In the genomic region with DNA sequence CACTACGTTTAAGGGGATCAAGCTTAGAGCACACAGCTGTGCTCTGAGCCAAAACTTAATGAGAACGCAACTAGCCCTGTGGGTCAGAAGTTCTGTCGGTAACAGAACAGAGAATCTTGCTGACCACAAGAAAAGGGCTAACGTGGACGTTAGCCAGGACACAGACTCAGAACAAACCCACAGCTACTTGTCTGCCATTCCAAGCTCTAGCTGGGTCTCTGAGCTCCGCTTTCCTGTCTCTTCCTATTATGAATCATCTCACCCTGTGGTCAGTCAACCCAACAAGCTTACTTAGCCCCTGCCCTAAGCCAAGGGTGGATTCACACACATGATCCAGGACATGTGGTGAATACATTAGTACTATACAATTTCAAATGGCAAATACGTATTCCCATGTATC, we compare ENCODE assay signal across 23 mouse cellular contexts. TPM values are rescaled to one million over a fixed set of nuclear protein-coding genes. Genes with fewer than 3 reads are reported as not detected.
DNase-seq lines count a peak whose midpoint lies in the region; ATAC-seq and TF ChIP-seq lines count a peak whose summit lies in the region.
"Had no signal": no experiment of that assay in that cellular context is flagged by ENCODE, and none has a peak within 500 bp of the region (broad histone marks: within the 10 kb centered on the region; RNA-seq: fewer than 3 reads in every experiment).

No protein-coding gene starts in this region.

- WGBS in forebrain, embryonic 11.5 days: 85% methylated on average over 7 of the region's 7 CpGs
- WGBS in forebrain, embryonic 13.5 days: 80% methylated on average over 7 of the region's 7 CpGs
- 67% methylated on average over 7 of the region's 7 CpGs for WGBS in kidney, embryonic 14.5 days
- WGBS in hindbrain, embryonic 14.5 days: 83% methylated on average over 7 of the region's 7 CpGs
- 69% methylated on average over 7 of the region's 7 CpGs for WGBS in lung, postnatal 0 days

- in situ Hi-C loops in Patski (cut with MboI; ENCODE audit: low pct_unique_long_range_greater_than_20kb): loop anchor here (5.0 to 10.0 kb wide), 2 partner anchors 187 to 295 kb away; no protein-coding TSS in a partner anchor

- H3K9ac ChIP-seq in forebrain, embryonic 11.5 days (ENCODE audit: low read length): no peak overlapping the region
- no peak overlapping the region for H3K9ac ChIP-seq in forebrain, embryonic 13.5 days
- no peak overlapping the region for H3K9ac ChIP-seq in kidney, embryonic 14.5 days (ENCODE audit: low read depth, low read length)
- H3K9ac ChIP-seq in hindbrain, embryonic 14.5 days: no peak overlapping the region
- H3K9ac ChIP-seq in lung, postnatal 0 days (replicated peaks; ENCODE audit: low read depth): no peak overlapping the region
- H3K9ac ChIP-seq: embryonic facial prominence, embryonic 13.5 days; hindbrain, embryonic 13.5 days; intestine, embryonic 15.5 days had no signal

- ATAC-seq in forebrain, embryonic 11.5 days (replicated peaks; ENCODE audit: low FRiP score): no peak
- ATAC-seq in forebrain, embryonic 13.5 days: no peak
- no peak for ATAC-seq in kidney, embryonic 14.5 days (ENCODE audit: low FRiP score, low TSS enrichment)
- peak; percentile 86 for ATAC-seq in Patski
- no peak for ATAC-seq in hindbrain, embryonic 14.5 days (ENCODE audit: low FRiP score)
- no peak for ATAC-seq in lung, postnatal 0 days
- ATAC-seq: CD4-positive, CD25-positive, alpha-beta regulatory T cell, adult 4 months; forebrain, embryonic 14.5 days; intestine, embryonic 15.5 days had no signal

- H3K4me1 ChIP-seq in forebrain, embryonic 11.5 days (replicated peaks; ENCODE audit: control insufficient read depth, insufficient read depth, low read length): no peaks in the 10 kb centered on the region
- peaks cover 3% of the 10 kb centered on the region; the same call in 1 of the 2 replicates for H3K4me1 ChIP-seq in forebrain, embryonic 13.5 days
- no peaks in the 10 kb centered on the region for H3K4me1 ChIP-seq in kidney, embryonic 14.5 days (ENCODE audit: control insufficient read depth, insufficient read depth, low read length)
- no peaks in the 10 kb centered on the region for H3K4me1 ChIP-seq in hindbrain, embryonic 14.5 days (replicated peaks; ENCODE audit: control insufficient read depth, insufficient read depth, low read length)
- H3K4me1 ChIP-seq in lung, postnatal 0 days (ENCODE audit: insufficient read depth, low read depth, low read length): no peaks in the 10 kb centered on the region
- H3K4me1 ChIP-seq: intestine, embryonic 15.5 days had no signal

- TF ChIP-seq EP300 in lung, postnatal 0 days (IDR thresholded peaks at IDR 0.05): no peak

- H3K27me3 ChIP-seq in forebrain, embryonic 11.5 days (ENCODE audit: control insufficient read depth, insufficient read depth, low read length): no peaks in the 10 kb centered on the region
- peaks cover 4% of the 10 kb centered on the region; the same call in 1 of the 2 replicates for H3K27me3 ChIP-seq in forebrain, embryonic 13.5 days
- H3K27me3 ChIP-seq in kidney, embryonic 14.5 days (ENCODE audit: control insufficient read depth, insufficient read depth, low read length): no peaks in the 10 kb centered on the region; the same call in 1 of the 2 replicates
- no peaks in the 10 kb centered on the region for H3K27me3 ChIP-seq in Patski
- no peaks in the 10 kb centered on the region for H3K27me3 ChIP-seq in hindbrain, embryonic 14.5 days (ENCODE audit: control insufficient read depth, insufficient read depth, low read length)
- no peaks in the 10 kb centered on the region for H3K27me3 ChIP-seq in lung, postnatal 0 days (replicated peaks; ENCODE audit: insufficient read depth, low read length)
- H3K27me3 ChIP-seq: embryonic facial prominence, embryonic 13.5 days had no signal

- no peaks in the 10 kb centered on the region for H3K36me3 ChIP-seq in forebrain, embryonic 11.5 days (ENCODE audit: control insufficient read depth, insufficient read depth, low read length)
- no peaks in the 10 kb centered on the region for H3K36me3 ChIP-seq in forebrain, embryonic 13.5 days (ENCODE audit: poor library complexity, severe bottlenecking)
- H3K36me3 ChIP-seq in kidney, embryonic 14.5 days (ENCODE audit: control insufficient read depth, insufficient read depth, low read length): no peaks in the 10 kb centered on the region
- H3K36me3 ChIP-seq in hindbrain, embryonic 14.5 days (replicated peaks; ENCODE audit: control insufficient read depth, insufficient read depth): no peaks in the 10 kb centered on the region
- H3K36me3 ChIP-seq in lung, postnatal 0 days (ENCODE audit: insufficient read depth, low read length): no peaks in the 10 kb centered on the region
- H3K36me3 ChIP-seq: embryonic facial prominence, embryonic 13.5 days; G1E; hindbrain, embryonic 13.5 days; intestine, embryonic 15.5 days had no signal

- CTCF ChIA-PET in Patski (lab: Charles Lee): interaction anchor here (1.0 to 6.3 kb wide), 11 partner anchors 9 to 60 kb away, joined by 3 to 50 read pairs (median 3); no protein-coding TSS in a partner anchor

- no peak overlapping the region for H3K27ac ChIP-seq in forebrain, embryonic 11.5 days (ENCODE audit: low read depth, low read length)
- no peak overlapping the region for H3K27ac ChIP-seq in forebrain, embryonic 13.5 days
- no peak overlapping the region for H3K27ac ChIP-seq in kidney, embryonic 14.5 days (ENCODE audit: low read depth, low read length)
- no peak overlapping the region for H3K27ac ChIP-seq in hindbrain, embryonic 14.5 days
- H3K27ac ChIP-seq in lung, postnatal 0 days (ENCODE audit: low read length): no peak overlapping the region
- H3K27ac ChIP-seq: embryonic facial prominence, embryonic 13.5 days; heart, adult 2 months; hindbrain, embryonic 13.5 days; intestine, embryonic 15.5 days had no signal

- peak; percentile 6 for DNase-seq in forebrain, embryonic 11.5 days (ENCODE audit: low spot score)
- peak; percentile 36 for DNase-seq in kidney, adult 9 months
- peak; percentile 56 for DNase-seq in 416B (ENCODE audit: low read depth)
- DNase-seq in Patski (ENCODE audit: low read depth, low spot score): peak; percentile 87
- DNase-seq in hindbrain, embryonic 14.5 days (ENCODE audit: low spot score): no peak
- no peak for DNase-seq in lung, postnatal 0 days (ENCODE audit: low spot score)
- DNase-seq: adrenal gland, adult 2 months; adrenal gland, postnatal 25 days; cerebellum, adult 18-20 months; cerebellum, adult 9-11 months; cerebellum, postnatal 36 days; heart, adult 2 months; heart, postnatal 10 days had no signal

- H3K4me3 ChIP-seq in forebrain, embryonic 11.5 days (ENCODE audit: low read depth, low read length): no peak overlapping the region
- no peak overlapping the region for H3K4me3 ChIP-seq in forebrain, embryonic 13.5 days
- H3K4me3 ChIP-seq in kidney, embryonic 14.5 days (ENCODE audit: low read length): no peak overlapping the region
- no peak overlapping the region for H3K4me3 ChIP-seq in hindbrain, embryonic 14.5 days (replicated peaks; ENCODE audit: low read length)
- no peak overlapping the region for H3K4me3 ChIP-seq in lung, postnatal 0 days (ENCODE audit: low read depth, low read length)
- H3K4me3 ChIP-seq: embryonic facial prominence, embryonic 13.5 days; heart, adult 2 months; hindbrain, embryonic 13.5 days; intestine, embryonic 15.5 days had no signal

- POLR2A ChIA-PET in Patski (lab: Charles Lee): interaction anchor here (0.5 to 1.4 kb wide), 3 partner anchors 45 to 580 kb away, joined by 3 to 10 read pairs (median 4); a partner anchor contains a TSS

- no peaks in the 10 kb centered on the region for H3K9me3 ChIP-seq in forebrain, embryonic 11.5 days (ENCODE audit: control insufficient read depth, low read length)
- H3K9me3 ChIP-seq in forebrain, embryonic 13.5 days (replicated peaks): no peaks in the 10 kb centered on the region
- H3K9me3 ChIP-seq in kidney, embryonic 14.5 days (ENCODE audit: control insufficient read depth, low read length): no peaks in the 10 kb centered on the region
- H3K9me3 ChIP-seq in hindbrain, embryonic 14.5 days (ENCODE audit: control insufficient read depth, low read length): no peaks in the 10 kb centered on the region
- H3K9me3 ChIP-seq in lung, postnatal 0 days (ENCODE audit: low read length): no peaks in the 10 kb centered on the region
- H3K9me3 ChIP-seq: embryonic facial prominence, embryonic 13.5 days; G1E; hindbrain, embryonic 13.5 days; intestine, embryonic 15.5 days had no signal

- no peak overlapping the region for H3K4me2 ChIP-seq in forebrain, embryonic 11.5 days (ENCODE audit: low read depth, low read length, severe bottlenecking)
- no peak overlapping the region for H3K4me2 ChIP-seq in forebrain, embryonic 13.5 days
- no peak overlapping the region for H3K4me2 ChIP-seq in kidney, embryonic 14.5 days (replicated peaks; ENCODE audit: low read depth, low read length)
- H3K4me2 ChIP-seq in hindbrain, embryonic 14.5 days (replicated peaks): no peak overlapping the region
- H3K4me2 ChIP-seq in lung, postnatal 0 days (replicated peaks; ENCODE audit: low read depth, low read length): no peak overlapping the region
- H3K4me2 ChIP-seq: embryonic facial prominence, embryonic 13.5 days; hindbrain, embryonic 13.5 days; intestine, embryonic 15.5 days had no signal

- no peak for TF ChIP-seq CTCF in Patski (IDR thresholded peaks at IDR 0.05)
- no peak for TF ChIP-seq CTCF in lung, postnatal 0 days (IDR thresholded peaks at IDR 0.05)

RNA-seq across cellular contexts. Expression of a gene that starts 12.9 kb away (rescaled TPM):
- not detected in 2 replicates for polyA plus RNA-seq in forebrain, embryonic 11.5 days (2014; fragmentation: Nextera tagmentation; extraction: Ambion mirVana)
- not detected in 2 replicates for polyA plus RNA-seq in forebrain, embryonic 13.5 days (2015; fragmentation: Nextera tagmentation; extraction: Ambion mirVana)
- not detected in 2 replicates for polyA plus RNA-seq in kidney, embryonic 14.5 days (2014; fragmentation: Nextera tagmentation; extraction: Ambion mirVana)
- not detected for polyA plus RNA-seq in Patski (2021)
- polyA plus RNA-seq in hindbrain, embryonic 14.5 days (2014; fragmentation: Nextera tagmentation; extraction: Ambion mirVana): not detected in 2 replicates
- not detected in 2 replicates for polyA plus RNA-seq in lung, postnatal 0 days (2015; fragmentation: Nextera tagmentation; extraction: Ambion mirVana)
- polyA plus RNA-seq: adrenal gland, adult 2 months; CD4-positive, CD25-positive, alpha-beta regulatory T cell, adult 4 months; forebrain, embryonic 14.5 days; G1E; heart, adult 2 months; heart, embryonic 14.5 days; hindbrain, embryonic 13.5 days; intestine, embryonic 15.5 days had no signal

RNA-seq across cellular contexts. Expression of a gene that starts 27.1 kb away (rescaled TPM):
- polyA plus RNA-seq in forebrain, embryonic 11.5 days (2014; fragmentation: Nextera tagmentation; extraction: Ambion mirVana): 14.7 and 16.9 TPM in 2 replicates
- 2.3 and 2.9 TPM in 2 replicates for polyA plus RNA-seq in forebrain, embryonic 13.5 days (2015; fragmentation: Nextera tagmentation; extraction: Ambion mirVana)
- polyA plus RNA-seq in kidney, embryonic 14.5 days (2014; fragmentation: Nextera tagmentation; extraction: Ambion mirVana): 0.26 TPM in 1 of 2 replicates, not detected in the other
- polyA plus RNA-seq in Patski (2021): 0.10 TPM
- 0.12 TPM in 1 of 2 replicates, not detected in the other for polyA plus RNA-seq in hindbrain, embryonic 14.5 days (2014; fragmentation: Nextera tagmentation; extraction: Ambion mirVana)
- not detected in 2 replicates for polyA plus RNA-seq in lung, postnatal 0 days (2015; fragmentation: Nextera tagmentation; extraction: Ambion mirVana)
- polyA plus RNA-seq: adrenal gland, adult 2 months; CD4-positive, CD25-positive, alpha-beta regulatory T cell, adult 4 months; G1E; gonadal fat pad, adult 2 months; heart, adult 2 months; heart, embryonic 14.5 days had no signal

RNA-seq across cellular contexts. Expression of a gene that starts 49.9 kb away (rescaled TPM):
- 3.0 and 3.6 TPM in 2 replicates for polyA plus RNA-seq in forebrain, embryonic 11.5 days (2014; fragmentation: Nextera tagmentation; extraction: Ambion mirVana)
- 9.6 and 11.2 TPM in 2 replicates for polyA plus RNA-seq in forebrain, embryonic 13.5 days (2015; fragmentation: Nextera tagmentation; extraction: Ambion mirVana)
- 1.7 and 2.9 TPM in 2 replicates for polyA plus RNA-seq in kidney, embryonic 14.5 days (2014; fragmentation: Nextera tagmentation; extraction: Ambion mirVana)
- 25.5 TPM for polyA plus RNA-seq in Patski (2021)
- polyA plus RNA-seq in hindbrain, embryonic 14.5 days (2014; fragmentation: Nextera tagmentation; extraction: Ambion mirVana): 15.5 and 18.8 TPM in 2 replicates
- polyA plus RNA-seq in lung, postnatal 0 days (2015; fragmentation: Nextera tagmentation; extraction: Ambion mirVana): 0.38 and 0.84 TPM in 2 replicates
- polyA plus RNA-seq: CD4-positive, CD25-positive, alpha-beta regulatory T cell, adult 4 months; G1E had no signal

Comparison
In these comparisons a context has a peak if more than half of its experiments do, and no peak if none do; other contexts are left out.
1. DNase-seq: peak in forebrain, embryonic 11.5 days (single experiment), kidney, adult 9 months (single experiment), 416B (single experiment) and Patski (single experiment); none in hindbrain, embryonic 14.5 days (single experiment) and lung, postnatal 0 days (single experiment).